Comparison of ENCODE assay signal across 13 mouse cellular contexts in genomic region chr8:81867020-81867419, GRCm38 (mm10).
A peak's percentile ranks its signal among the peaks of the same experiment; 100 is the strongest.
DNase-seq lines count a peak whose midpoint lies in the region; ATAC-seq and TF ChIP-seq lines count a peak whose summit lies in the region.
"Had no signal": no experiment of that assay in that cellular context is flagged by ENCODE, and none has a peak within 500 bp of the region (broad histone marks: within the 10 kb centered on the region; RNA-seq: fewer than 3 reads in every experiment).

No protein-coding gene starts in this region.

- peak overlapping the region; percentile 82 for H3K27ac ChIP-seq in heart, adult 2 months
- H3K27ac ChIP-seq in kidney, embryonic 16.5 days (ENCODE audit: low read length), result no peak overlapping the region
- H3K27ac ChIP-seq: limb, embryonic 13.5 days; lung, embryonic 15.5 days; stomach, embryonic 15.5 days had no signal

- H3K36me3 ChIP-seq in heart, adult 2 months (ENCODE audit: control insufficient read depth, insufficient read depth, low read length), result peaks cover 11% of the 10 kb centered on the region
- H3K36me3 ChIP-seq in kidney, embryonic 16.5 days (ENCODE audit: insufficient read depth, low read length), result no peaks in the 10 kb centered on the region
- H3K36me3 ChIP-seq: limb, embryonic 13.5 days; lung, embryonic 15.5 days; stomach, embryonic 15.5 days had no signal

- H3K4me3 ChIP-seq in heart, adult 2 months, result no peak overlapping the region
- no peak overlapping the region for H3K4me3 ChIP-seq in kidney, embryonic 16.5 days (ENCODE audit: low read length)
- H3K4me3 ChIP-seq: limb, embryonic 13.5 days; lung, embryonic 15.5 days; stomach, embryonic 15.5 days had no signal

- H3K4me1 ChIP-seq in heart, adult 2 months (ENCODE audit: control insufficient read depth, insufficient read depth, low read length), result no peaks in the 10 kb centered on the region; the same call in 1 of the 2 replicates
- H3K4me1 ChIP-seq in kidney, embryonic 16.5 days (ENCODE audit: insufficient read depth, low read length), result no peaks in the 10 kb centered on the region
- H3K4me1 ChIP-seq: limb, embryonic 13.5 days; lung, embryonic 15.5 days; stomach, embryonic 15.5 days had no signal

- TF ChIP-seq POLR2A in heart, adult 2 months (IDR thresholded peaks at IDR 0.05; ENCODE audit: insufficient read depth, low read depth, low read length), result no peak

- ATAC-seq in megakaryocyte progenitor cell, adult 5-6 weeks (replicated peaks; ENCODE audit: poor library complexity), result no peak
- no peak for ATAC-seq in kidney, embryonic 16.5 days (ENCODE audit: low FRiP score, low TSS enrichment)
- ATAC-seq: forebrain, postnatal 0 days had no signal

- no peak for DNase-seq in heart, adult 2 months
- DNase-seq in heart, postnatal 14 days, result no peak
- DNase-seq in 3134 (ENCODE audit: extremely low read depth, insufficient read length, low spot score), result peak; percentile 75
- DNase-seq in NIH3T3 (ENCODE audit: low read depth), result peak; percentile 89
- DNase-seq in frontal cortex, adult 2 months (ENCODE audit: extremely low spot score in 1 of 2, low spot score in 1 of 2), result peak; percentile 36 to 69
- DNase-seq in kidney, postnatal 25 days, result no peak
- DNase-seq: forebrain, postnatal 0 days; kidney, postnatal 10 days had no signal

- no peaks in the 10 kb centered on the region for H3K79me2 ChIP-seq in heart, adult 2 months (replicated peaks; ENCODE audit: control insufficient read depth, insufficient read depth, low read length)

- WGBS in heart, adult 2 months, result 43% methylated on average over 3 of the region's 3 CpGs
- WGBS in kidney, embryonic 16.5 days, result 35% methylated on average over 3 of the region's 3 CpGs

- intact Hi-C loops in heart, adult 2 months (cut with DNase I), result no loop called here
- intact Hi-C loops in heart, postnatal 14 days (cut with DNase I), result no loop called here

- H3K9me3 ChIP-seq in kidney, embryonic 16.5 days (ENCODE audit: low read length), result no peaks in the 10 kb centered on the region
- H3K9me3 ChIP-seq: limb, embryonic 13.5 days; lung, embryonic 15.5 days; stomach, embryonic 15.5 days had no signal

- no peak for TF ChIP-seq CTCF in heart, adult 2 months (IDR thresholded peaks at IDR 0.05)

- TF ChIP-seq EP300 in heart, adult 2 months (IDR thresholded peaks at IDR 0.05; ENCODE audit: insufficient read depth, low read depth, low read length), result no peak

- no peak overlapping the region for H3K4me2 ChIP-seq in kidney, embryonic 16.5 days (replicated peaks; ENCODE audit: low read depth, low read length)
- H3K4me2 ChIP-seq: limb, embryonic 13.5 days; lung, embryonic 15.5 days; stomach, embryonic 15.5 days had no signal

- H3K27me3 ChIP-seq in heart, adult 2 months (ENCODE audit: control insufficient read depth, insufficient read depth, low read length), result no peaks in the 10 kb centered on the region
- H3K27me3 ChIP-seq in kidney, embryonic 16.5 days (ENCODE audit: insufficient read depth, low read length), result no peaks in the 10 kb centered on the region
- H3K27me3 ChIP-seq: limb, embryonic 13.5 days; lung, embryonic 15.5 days; stomach, embryonic 15.5 days had no signal

- no peak overlapping the region for H3K9ac ChIP-seq in heart, adult 2 months (ENCODE audit: low read depth, low read length)
- H3K9ac ChIP-seq in kidney, embryonic 16.5 days (replicated peaks; ENCODE audit: low read length), result no peak overlapping the region
- H3K9ac ChIP-seq: forebrain, postnatal 0 days; limb, embryonic 13.5 days; lung, embryonic 15.5 days; stomach, embryonic 15.5 days had no signal

Comparison
In these comparisons a context has a peak if more than half of its experiments do, and no peak if none do; other contexts are left out.
1. DNase-seq: peak in 3134 (single experiment), NIH3T3 (single experiment) and frontal cortex, adult 2 months (2 of 2); none in heart, adult 2 months (0 of 2), heart, postnatal 14 days (0 of 2) and kidney, postnatal 25 days (0 of 2).